Mouse (Mus musculus): ENCODE data around the gene Nfkbil1. TPM values are rescaled to one million over a fixed set of nuclear protein-coding genes. Genes with fewer than 3 reads are reported as not detected.

Nfkbil1 gene
- polyA plus RNA-seq, 1 experiment from 2014 or later: 5.2 TPM

DNA sequence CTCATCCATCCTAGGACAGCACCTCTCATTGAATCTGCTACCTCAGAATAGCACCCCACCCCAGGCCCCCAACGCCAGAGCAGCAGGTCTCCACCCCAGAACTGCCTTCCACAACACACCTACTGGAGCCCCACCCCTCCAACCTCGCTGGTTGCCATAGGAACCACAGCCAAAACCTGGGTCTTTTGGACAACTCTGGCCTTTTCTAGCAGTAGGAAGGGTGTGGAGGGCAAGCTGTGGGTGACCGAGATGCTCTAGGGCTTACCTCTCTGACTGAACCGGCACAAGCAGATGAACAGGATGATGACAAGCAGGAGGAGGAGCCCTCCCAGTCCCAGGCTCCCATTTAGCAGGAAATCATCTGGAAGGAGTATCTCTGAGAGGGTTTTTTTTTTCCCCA is 48.9 kb downstream of the Nfkbil1 start:
- Histone ChIP-seq H3K27ac (ENCODE audit: low read depth, low read length) (peak overlapping the region; percentile 17; the same call in 1 of the 2 replicates), H3K4me1 (ENCODE audit: control insufficient read depth, insufficient read depth, low read length) (peaks cover 3% of the 10 kb centered on the region; the same call in 1 of the 2 replicates), H3K36me3 (ENCODE audit: control insufficient read depth, insufficient read depth, low read length) (no peaks in the 10 kb centered on the region), H3K9me3 (replicated peaks; ENCODE audit: control insufficient read depth, low read length) (no peaks in the 10 kb centered on the region), H3K9ac (ENCODE audit: low read length) (no peak overlapping the region), H3K4me2 (ENCODE audit: low read length) (peak overlapping the region; percentile 47), H3K27me3 (replicated peaks; ENCODE audit: control insufficient read depth, insufficient read depth, low read length) (no peaks in the 10 kb centered on the region), H3K4me3 (ENCODE audit: low read depth, low read length) (peak overlapping the region; percentile 31; the same call in 1 of the 2 replicates)
- WGBS: 1% methylated on average over 4 of the region's 4 CpGs
- DNase-seq (ENCODE audit: low spot score): peak; percentile 20
- ATAC-seq: peak; percentile 32; the same call in 1 of the 2 replicates

DNA sequence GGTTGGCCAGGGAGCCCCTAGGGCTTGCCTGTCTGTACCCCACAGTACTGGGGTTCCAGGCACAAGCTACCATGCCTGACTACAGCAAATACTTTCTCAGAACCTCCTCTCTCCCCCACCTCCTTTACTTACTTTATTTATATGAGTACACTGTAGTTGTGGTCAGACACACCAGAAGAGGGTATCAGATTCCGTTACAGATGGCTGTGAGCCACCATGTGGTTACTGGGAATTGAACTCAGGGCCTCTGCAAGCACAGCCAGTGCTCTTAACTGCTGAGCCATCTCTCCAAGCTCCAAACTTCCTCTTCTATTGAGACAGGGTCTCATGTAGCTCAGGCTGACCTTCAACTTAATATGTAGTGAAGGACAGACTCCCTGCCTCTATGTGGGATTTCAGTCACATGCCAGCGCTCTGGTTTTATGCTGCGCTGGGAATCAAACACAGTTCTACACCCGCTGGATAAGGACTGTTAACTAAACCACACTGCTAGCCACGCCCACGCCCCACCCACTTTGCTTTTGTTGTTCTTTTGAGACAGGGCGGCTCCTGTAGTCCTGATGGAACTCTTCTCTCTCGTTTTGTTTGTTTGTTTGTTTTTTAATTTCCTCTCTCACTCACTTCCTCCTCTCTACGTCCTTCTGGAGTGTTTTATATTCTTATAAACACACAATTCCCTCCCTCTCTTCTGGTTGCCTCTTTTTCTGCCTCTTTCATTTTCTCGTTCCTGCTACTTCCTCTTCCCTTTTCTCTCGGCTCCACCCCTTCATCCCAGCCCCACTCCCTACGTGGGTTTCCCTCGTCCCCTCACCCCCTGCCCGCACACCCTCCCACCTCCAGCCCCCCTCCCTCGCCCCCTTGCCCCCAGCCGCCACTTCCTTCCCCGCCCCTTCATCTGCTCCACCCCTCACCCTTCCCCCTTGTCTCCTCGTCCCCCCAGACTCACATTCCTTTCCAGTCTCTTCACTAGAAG is 49.7 kb downstream of the Nfkbil1 start:
- 2% methylated on average over 18 of the region's 18 CpGs for WGBS
- Histone ChIP-seq H3K9ac (ENCODE audit: low read length) (peak overlapping the region; percentile 51), H3K9me3 (replicated peaks; ENCODE audit: control insufficient read depth, low read length) (no peaks in the 10 kb centered on the region), H3K36me3 (ENCODE audit: control insufficient read depth, insufficient read depth, low read length) (no peaks in the 10 kb centered on the region), H3K27ac (ENCODE audit: low read depth, low read length) (peak overlapping the region; percentile 17; the same call in 1 of the 2 replicates), H3K4me2 (ENCODE audit: low read length) (peak overlapping the region; percentile 47), H3K4me3 (ENCODE audit: low read depth, low read length) (peak overlapping the region; percentile 31), H3K27me3 (replicated peaks; ENCODE audit: control insufficient read depth, insufficient read depth, low read length) (no peaks in the 10 kb centered on the region), H3K4me1 (ENCODE audit: control insufficient read depth, insufficient read depth, low read length) (peaks cover 3% of the 10 kb centered on the region; the same call in 1 of the 2 replicates)
- peak; percentile 71 for DNase-seq (ENCODE audit: low spot score)
- peak; percentile 61 for ATAC-seq

- no peak overlapping the region for H3K4me3 ChIP-seq (ENCODE audit: low read depth, low read length)
- no peaks in the 10 kb centered on the region for H3K4me1 ChIP-seq (ENCODE audit: control insufficient read depth, insufficient read depth, low read length)
- DNase-seq (ENCODE audit: low spot score): no peak
- H3K27me3 ChIP-seq (replicated peaks; ENCODE audit: control insufficient read depth, insufficient read depth, low read length): no peaks in the 10 kb centered on the region
- no peak for ATAC-seq
- H3K9ac ChIP-seq (ENCODE audit: low read length): no peak overlapping the region
- H3K36me3 ChIP-seq (ENCODE audit: control insufficient read depth, insufficient read depth, low read length): no peaks in the 10 kb centered on the region
- WGBS: 86% methylated on average over 5 of the region's 5 CpGs
- H3K4me2 ChIP-seq (ENCODE audit: low read length): no peak overlapping the region
- no peaks in the 10 kb centered on the region for H3K9me3 ChIP-seq (replicated peaks; ENCODE audit: control insufficient read depth, low read length)
- no peak overlapping the region for H3K27ac ChIP-seq (ENCODE audit: low read depth, low read length)
These were observed 55.5 kb downstream of the Nfkbil1 start for GRCm38 (mm10) chr17:35180093-35180492.

GRCm38 (mm10) chr17:35178528-35178927 is 57.1 kb downstream of the Nfkbil1 start:
- H3K27me3 ChIP-seq (replicated peaks; ENCODE audit: control insufficient read depth, insufficient read depth, low read length): no peaks in the 10 kb centered on the region
- H3K9ac ChIP-seq (ENCODE audit: low read length): no peak overlapping the region
- peak; percentile 59 for DNase-seq (ENCODE audit: low spot score)
- no peaks in the 10 kb centered on the region for H3K9me3 ChIP-seq (replicated peaks; ENCODE audit: control insufficient read depth, low read length)
- H3K4me3 ChIP-seq (ENCODE audit: low read depth, low read length): no peak overlapping the region
- H3K4me2 ChIP-seq (ENCODE audit: low read length): no peak overlapping the region
- H3K27ac ChIP-seq (ENCODE audit: low read depth, low read length): no peak overlapping the region
- ATAC-seq: 0 out of 2 replicates have a peak, but pooled peaks have one; percentile 32
- H3K36me3 ChIP-seq (ENCODE audit: control insufficient read depth, insufficient read depth, low read length): no peaks in the 10 kb centered on the region
- no peaks in the 10 kb centered on the region for H3K4me1 ChIP-seq (ENCODE audit: control insufficient read depth, insufficient read depth, low read length)
- 9% methylated on average over 5 of the region's 5 CpGs for WGBS

DNA sequence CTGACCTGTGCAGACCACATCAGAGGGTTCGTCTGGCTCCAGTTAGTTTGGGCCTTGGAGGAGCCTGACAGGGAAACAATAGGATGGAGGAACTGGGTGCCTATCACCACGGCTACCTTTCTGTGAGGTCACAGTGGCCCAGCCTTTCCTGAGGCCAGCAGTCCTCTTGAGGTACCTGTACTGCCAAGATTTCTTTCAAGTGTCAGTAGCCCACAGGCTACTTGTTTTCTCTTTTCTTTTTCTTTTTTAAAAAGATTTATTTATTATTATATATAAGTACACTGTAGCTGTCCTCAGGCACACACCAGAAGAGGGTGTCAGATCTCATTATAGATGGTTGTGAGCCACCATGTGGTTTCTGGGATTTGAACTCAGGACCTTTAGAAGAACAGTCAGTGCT is 59.6 kb downstream of the Nfkbil1 start, which contains the start of gene Aif1:
TSS of gene Aif1 (minus strand) at position 101 of the 400 bp plus-strand sequence.
- Histone ChIP-seq H3K27me3 (replicated peaks; ENCODE audit: control insufficient read depth, insufficient read depth, low read length) (no peaks in the 10 kb centered on the region), H3K4me3 (ENCODE audit: low read depth, low read length) (no peak within 1 kb of the TSS), H3K9ac (ENCODE audit: low read length) (no peak within 1 kb of the TSS), H3K4me1 (ENCODE audit: control insufficient read depth, insufficient read depth, low read length) (no peaks in the 10 kb centered on the region), H3K36me3 (ENCODE audit: control insufficient read depth, insufficient read depth, low read length) (no peaks in the 10 kb centered on the region), H3K9me3 (replicated peaks; ENCODE audit: control insufficient read depth, low read length) (no peaks in the 10 kb centered on the region), H3K4me2 (ENCODE audit: low read length) (no peak within 1 kb of the TSS), H3K27ac (ENCODE audit: low read depth, low read length) (no peak within 1 kb of the TSS)
- no peak for ATAC-seq
- DNase-seq (ENCODE audit: low spot score): no peak
- 47% methylated on average over 2 of the region's 2 CpGs for WGBS

GRCm38 (mm10) chr17:35175382-35175781 is 60.2 kb downstream of the Nfkbil1 start:
- Histone ChIP-seq H3K27ac (ENCODE audit: low read depth, low read length) (no peak overlapping the region), H3K9ac (ENCODE audit: low read length) (no peak overlapping the region), H3K4me1 (ENCODE audit: control insufficient read depth, insufficient read depth, low read length) (no peaks in the 10 kb centered on the region), H3K4me3 (ENCODE audit: low read depth, low read length) (no peak overlapping the region), H3K36me3 (ENCODE audit: control insufficient read depth, insufficient read depth, low read length) (no peaks in the 10 kb centered on the region), H3K4me2 (ENCODE audit: low read length) (no peak overlapping the region), H3K27me3 (replicated peaks; ENCODE audit: control insufficient read depth, insufficient read depth, low read length) (no peaks in the 10 kb centered on the region), H3K9me3 (replicated peaks; ENCODE audit: control insufficient read depth, low read length) (no peaks in the 10 kb centered on the region)
- DNase-seq (ENCODE audit: low spot score): no peak
- no peak for ATAC-seq
- 71% methylated on average over 6 of the region's 6 CpGs for WGBS

DNA sequence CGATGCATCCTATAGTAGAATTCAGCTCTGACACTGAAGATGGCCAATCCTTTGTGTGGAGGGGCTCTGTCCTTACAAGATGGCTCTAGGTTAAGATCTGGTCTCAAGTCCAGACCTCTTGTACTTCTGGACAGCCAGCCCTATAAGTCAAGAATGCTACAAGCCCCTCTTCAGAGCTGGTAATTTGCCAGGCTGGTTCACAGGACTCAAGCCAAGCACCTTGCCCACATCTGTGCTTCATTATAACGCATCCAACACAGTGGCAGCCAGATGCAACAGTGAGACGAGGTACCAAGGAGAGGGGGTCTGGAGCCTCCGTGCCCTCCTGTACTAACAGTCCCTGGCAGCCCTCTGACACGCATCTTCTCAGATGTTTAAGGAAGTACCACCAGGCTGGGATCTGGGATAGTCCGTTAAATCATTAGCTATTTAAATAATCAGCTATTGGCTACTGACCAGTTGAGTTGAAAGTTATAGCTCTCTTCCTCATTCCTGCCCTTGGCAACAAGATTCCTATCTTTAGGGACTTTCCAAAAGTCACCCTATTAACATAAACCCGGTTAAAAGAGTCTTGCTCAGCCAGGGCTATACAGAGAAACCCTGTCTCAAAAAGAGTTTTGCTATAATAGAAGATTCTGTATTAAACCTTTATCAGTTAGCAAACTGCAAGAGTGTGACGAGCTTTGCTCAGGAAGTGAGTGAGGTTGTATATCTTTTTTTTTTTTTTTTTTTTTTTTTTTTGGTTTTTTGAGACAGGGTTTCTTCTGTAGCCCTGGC is 61.2 kb downstream of the Nfkbil1 start:
- WGBS: 78% methylated on average over 8 of the region's 8 CpGs
- no peaks in the 10 kb centered on the region for H3K9me3 ChIP-seq (replicated peaks; ENCODE audit: control insufficient read depth, low read length)
- no peak overlapping the region for H3K4me3 ChIP-seq (ENCODE audit: low read depth, low read length)
- ATAC-seq (no peak), DNase-seq (ENCODE audit: low spot score) (no peak)
- H3K4me2 ChIP-seq (ENCODE audit: low read length): no peak overlapping the region
- no peaks in the 10 kb centered on the region for H3K27me3 ChIP-seq (replicated peaks; ENCODE audit: control insufficient read depth, insufficient read depth, low read length)
- no peaks in the 10 kb centered on the region for H3K4me1 ChIP-seq (ENCODE audit: control insufficient read depth, insufficient read depth, low read length)
- no peaks in the 10 kb centered on the region for H3K36me3 ChIP-seq (ENCODE audit: control insufficient read depth, insufficient read depth, low read length)
- no peak overlapping the region for H3K27ac ChIP-seq (ENCODE audit: low read depth, low read length)
- H3K9ac ChIP-seq (ENCODE audit: low read length): no peak overlapping the region

DNA sequence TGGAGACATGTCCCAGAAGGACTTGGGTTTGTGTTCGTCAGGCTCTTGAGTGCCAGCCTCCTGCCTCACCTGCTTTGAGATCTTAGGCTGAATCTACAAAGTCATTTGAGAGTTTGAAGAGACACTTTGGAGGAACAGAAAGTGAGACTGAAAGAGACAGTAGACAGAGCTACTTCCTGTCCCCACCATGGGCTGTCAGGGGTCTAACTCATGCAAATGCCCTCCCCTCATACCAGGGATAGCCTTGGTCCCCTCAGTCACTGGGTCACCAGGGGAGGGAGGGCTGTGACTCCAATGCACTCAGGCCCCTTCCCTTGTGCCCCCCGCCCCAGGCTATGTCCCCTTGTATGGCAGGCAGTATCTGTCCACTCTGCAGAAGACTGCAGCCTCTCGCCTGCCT is 62.3 kb downstream of the Nfkbil1 start:
- H3K4me3 ChIP-seq (ENCODE audit: low read depth, low read length): no peak overlapping the region
- no peaks in the 10 kb centered on the region for H3K4me1 ChIP-seq (ENCODE audit: control insufficient read depth, insufficient read depth, low read length)
- WGBS: 72% methylated on average over 3 of the region's 3 CpGs
- no peaks in the 10 kb centered on the region for H3K36me3 ChIP-seq (ENCODE audit: control insufficient read depth, insufficient read depth, low read length)
- no peak overlapping the region for H3K27ac ChIP-seq (ENCODE audit: low read depth, low read length)
- DNase-seq (ENCODE audit: low spot score) (no peak), ATAC-seq (no peak)
- no peaks in the 10 kb centered on the region for H3K27me3 ChIP-seq (replicated peaks; ENCODE audit: control insufficient read depth, insufficient read depth, low read length)
- H3K4me2 ChIP-seq (ENCODE audit: low read length): no peak overlapping the region
- no peaks in the 10 kb centered on the region for H3K9me3 ChIP-seq (replicated peaks; ENCODE audit: control insufficient read depth, low read length)
- H3K9ac ChIP-seq (ENCODE audit: low read length): no peak overlapping the region
